Mouse (Mus musculus) olfactory bulb, adult 2 months (tissue): Measurements from ENCODE around the gene Aox3. TPM values are rescaled to one million over a fixed set of nuclear protein-coding genes. Genes with fewer than 3 reads are reported as not detected.

Source experiments
- H3K27ac ChIP-seq: fragments of 200-500 bp; 2 replicates; pipeline ENCODE4 v1.5.1; 2012; ENCODE audit warnings: low read depth, low read length; ENCODE audit not compliant: insufficient read depth
- H3K4me1 ChIP-seq: fragments of 200-500 bp; 2 replicates; pipeline ENCODE4 v1.6.1; 2012; ENCODE audit warnings: low read length; ENCODE audit not compliant: control insufficient read depth, insufficient read depth
- H3K4me3 ChIP-seq: fragments of 200-500 bp; 2 replicates; pipeline ENCODE4 v1.5.1; 2012; ENCODE audit warnings: mild to moderate bottlenecking, low read depth, low read length, moderate library complexity; ENCODE audit not compliant: insufficient read depth
- CTCF ChIP-seq: fragments of 200-500 bp; IDR thresholded peaks from 2 replicates; pipeline ENCODE4 v1.5.1; 2012; ENCODE audit warnings: low read depth, mild to moderate bottlenecking, low read length, moderate library complexity; ENCODE audit not compliant: insufficient read depth
- POLR2A ChIP-seq: fragments of 200-500 bp; IDR thresholded peaks from 2 replicates; pipeline ENCODE4 v1.6.1; 2012; ENCODE audit warnings: mild to moderate bottlenecking, low read depth, low read length, moderate library complexity; ENCODE audit not compliant: insufficient read depth
- WGBS: fragments of 180-500 bp; shearing (Covaris S2); methylation state at CpG from one replicate; pipeline ENCODE4 v1.1.7; 2018; 5-methylcytosine and 5-hydroxymethylcytosine counted together
- polyA plus RNA-seq: library from polyadenylated mRNA; stranded (reverse); fragments of >200 nt; gene quantifications from 2 replicates; pipeline ENCODE4 v1.2.4, GENCODE M21; 2012; ENCODE audit warnings: low replicate concordance; ENCODE audit not compliant: missing spikeins, insufficient read depth, insufficient read length

The Aox3 gene
- polyA plus RNA-seq, 1 experiment: not detected

DNA sequence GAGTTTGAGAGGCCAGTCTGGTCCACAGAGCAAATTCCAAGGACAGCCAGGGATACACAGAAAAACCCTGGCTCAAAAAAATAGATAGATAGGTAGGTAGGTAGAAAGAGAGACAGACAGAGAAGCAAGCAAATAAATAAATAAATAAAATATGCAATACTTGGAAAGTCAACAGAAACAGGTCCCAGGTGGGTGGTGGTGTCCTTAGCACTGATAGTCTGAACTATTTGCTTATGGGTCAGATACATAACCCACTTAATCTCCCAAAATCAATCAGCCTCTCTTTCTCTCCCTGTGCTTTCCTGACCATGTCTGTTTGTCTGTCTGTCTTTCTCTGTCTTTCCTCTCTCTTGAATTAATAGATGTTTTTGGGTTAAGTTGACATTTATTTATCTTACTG, 35.0 kb upstream of the Aox3 start:
- H3K27ac ChIP-seq: no peak overlapping the region
- H3K4me3 ChIP-seq: no peak overlapping the region
- H3K4me1 ChIP-seq: no peaks in the 10 kb centered on the region
- TF ChIP-seq POLR2A (no peak), CTCF (no peak)

DNA sequence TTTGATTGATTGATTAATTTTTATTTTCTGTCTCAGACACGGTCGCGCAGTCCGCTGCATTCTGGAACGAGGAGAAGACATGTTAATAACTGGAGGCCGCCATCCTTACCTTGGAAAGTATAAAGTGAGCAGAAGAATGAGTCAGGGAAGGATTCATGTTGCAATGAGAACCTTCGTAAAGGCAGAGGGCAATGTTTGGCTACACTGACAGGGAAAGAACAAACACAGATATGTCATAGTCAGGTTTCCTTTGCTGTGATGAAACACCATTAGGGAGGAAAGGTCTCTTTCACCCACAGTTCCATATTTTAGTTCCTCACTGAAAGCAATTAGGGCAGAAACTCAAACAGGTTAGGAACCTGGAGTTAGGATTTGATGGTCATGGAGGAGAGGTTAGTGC, 34.5 kb upstream of the Aox3 start:
- no peaks in the 10 kb centered on the region for H3K4me1 ChIP-seq
- no peak for TF ChIP-seq CTCF
- no peak for TF ChIP-seq POLR2A
- 93% methylated on average over 7 of the region's 7 CpGs for WGBS
- H3K27ac ChIP-seq: no peak overlapping the region
- H3K4me3 ChIP-seq: no peak overlapping the region

DNA sequence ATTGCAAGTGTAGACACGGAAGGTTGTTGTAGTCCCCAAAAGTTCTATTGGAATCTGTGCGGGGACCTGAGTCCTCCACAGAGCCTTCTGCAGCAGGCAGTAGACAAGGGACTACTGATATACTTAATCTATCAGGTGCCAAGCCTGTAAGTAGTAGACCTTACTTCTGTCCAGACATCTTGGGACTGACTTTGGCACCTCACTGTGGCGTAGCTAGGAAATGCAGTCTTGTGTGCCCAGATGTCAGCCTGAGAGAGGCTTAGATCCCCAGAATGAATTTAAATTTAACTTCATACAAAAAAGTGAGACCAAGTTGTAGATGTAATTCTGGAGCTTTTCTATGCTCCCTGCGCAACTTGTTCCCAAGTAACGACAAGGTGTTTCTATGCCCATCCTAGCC, 33.2 kb upstream of the Aox3 start:
- WGBS: 95% methylated on average over 5 of the region's 5 CpGs
- no peaks in the 10 kb centered on the region for H3K4me1 ChIP-seq

DNA sequence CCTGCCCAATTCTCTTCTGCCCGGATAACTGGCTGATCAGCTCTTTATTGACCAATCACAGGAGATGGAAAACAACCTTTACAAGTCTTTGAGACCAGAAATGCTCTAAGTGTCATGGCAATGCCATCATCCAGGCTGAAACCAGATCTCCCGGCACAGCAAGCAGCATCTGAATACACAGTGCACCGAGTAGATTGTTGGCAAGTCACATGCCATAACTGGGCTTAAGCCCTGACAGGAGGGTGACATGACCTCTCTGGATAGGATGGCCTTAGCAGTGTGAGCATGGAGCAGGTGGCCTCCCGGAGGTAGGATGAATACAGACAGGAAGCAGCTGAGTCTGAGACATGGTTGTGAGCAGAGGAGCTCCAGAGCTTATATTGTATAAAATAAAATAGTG, 32.5 kb upstream of the Aox3 start:
- H3K4me1 ChIP-seq: no peaks in the 10 kb centered on the region
- no peak for TF ChIP-seq CTCF
- no peak for TF ChIP-seq POLR2A
- 86% methylated on average over 4 of the region's 4 CpGs for WGBS

More for the DNA sequence above, 33.2 kb upstream of the Aox3 start:
- no peak overlapping the region for H3K4me3 ChIP-seq
- TF ChIP-seq POLR2A: no peak
- no peak for TF ChIP-seq CTCF
- no peak overlapping the region for H3K27ac ChIP-seq

DNA sequence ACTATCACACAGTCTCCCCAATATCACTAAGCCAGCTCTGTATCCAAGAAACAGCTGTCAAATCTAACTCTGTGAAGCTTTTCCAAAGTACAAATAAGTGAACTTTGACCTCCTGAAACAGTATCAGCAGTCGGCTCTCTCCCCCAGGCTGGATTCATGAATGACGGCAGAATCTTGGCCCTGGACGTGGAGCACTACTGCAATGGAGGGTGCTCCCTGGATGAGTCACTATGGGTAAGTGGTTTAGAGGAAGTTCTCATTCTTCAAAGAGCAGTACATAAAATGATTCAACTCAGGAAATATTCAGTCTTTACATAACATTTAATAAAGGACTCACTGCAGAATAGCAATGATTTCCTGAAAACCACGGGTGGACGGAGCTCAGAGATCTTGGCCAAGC, 31.6 kb upstream of the Aox3 start:
- Histone ChIP-seq H3K4me3 (no peak overlapping the region), H3K27ac (no peak overlapping the region), H3K4me1 (no peaks in the 10 kb centered on the region)
- 80% methylated on average over 5 of the region's 5 CpGs for WGBS
- TF ChIP-seq CTCF (no peak), POLR2A (no peak)

More for the DNA sequence above, 32.5 kb upstream of the Aox3 start:
- Histone ChIP-seq H3K4me3 (no peak overlapping the region), H3K27ac (no peak overlapping the region)

DNA sequence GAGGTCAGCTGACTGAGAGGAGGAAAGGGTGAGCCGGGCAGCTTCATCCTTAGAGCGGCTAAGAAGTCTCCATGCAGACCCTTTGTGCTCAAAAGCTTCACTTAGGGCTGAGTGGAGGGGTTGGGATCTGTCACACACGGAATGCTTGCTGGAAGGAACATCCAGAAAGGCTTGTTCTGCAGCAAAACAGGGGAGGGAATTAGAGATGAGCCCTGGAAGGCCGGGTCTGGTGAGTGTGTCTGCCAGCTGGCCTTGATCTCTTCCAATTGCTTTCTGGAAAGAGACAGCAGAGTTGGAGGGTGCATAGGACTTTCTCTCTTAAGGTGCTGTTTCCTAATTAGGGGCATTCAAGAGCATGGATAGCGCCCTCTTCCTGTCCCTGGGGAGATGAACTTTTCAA, 23.6 kb upstream of the Aox3 start:
- no peak overlapping the region for H3K27ac ChIP-seq
- TF ChIP-seq CTCF (no peak), POLR2A (no peak)
- H3K4me1 ChIP-seq: peaks cover 4% of the 10 kb centered on the region; the same call in 1 of the 2 replicates
- H3K4me3 ChIP-seq: no peak overlapping the region
- WGBS: 57% methylated on average over 5 of the region's 5 CpGs

DNA sequence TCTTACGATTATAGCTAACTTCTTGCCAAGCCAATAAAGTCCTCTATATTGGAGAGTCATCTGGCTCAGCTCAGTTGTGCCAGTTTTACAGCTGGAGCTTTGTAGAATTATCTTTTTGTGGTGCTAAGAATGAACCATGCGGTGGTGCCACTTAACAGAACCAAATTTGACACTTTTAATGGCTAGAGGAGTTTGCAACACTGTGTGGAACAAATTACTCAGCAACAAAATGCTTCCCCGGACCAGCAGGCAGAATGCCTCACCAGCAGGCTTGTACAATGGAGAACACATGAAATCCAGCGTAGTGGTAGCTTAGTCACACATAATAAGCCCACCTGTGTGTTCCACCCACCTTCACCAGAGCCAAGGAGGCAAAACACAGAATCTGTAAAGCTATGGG, 22.7 kb upstream of the Aox3 start:
- no peak overlapping the region for H3K4me3 ChIP-seq
- H3K4me1 ChIP-seq: peaks cover 4% of the 10 kb centered on the region; the same call in 1 of the 2 replicates
- WGBS: 39% methylated on average over 4 of the region's 4 CpGs
- TF ChIP-seq CTCF (no peak), POLR2A (no peak)
- no peak overlapping the region for H3K27ac ChIP-seq

DNA sequence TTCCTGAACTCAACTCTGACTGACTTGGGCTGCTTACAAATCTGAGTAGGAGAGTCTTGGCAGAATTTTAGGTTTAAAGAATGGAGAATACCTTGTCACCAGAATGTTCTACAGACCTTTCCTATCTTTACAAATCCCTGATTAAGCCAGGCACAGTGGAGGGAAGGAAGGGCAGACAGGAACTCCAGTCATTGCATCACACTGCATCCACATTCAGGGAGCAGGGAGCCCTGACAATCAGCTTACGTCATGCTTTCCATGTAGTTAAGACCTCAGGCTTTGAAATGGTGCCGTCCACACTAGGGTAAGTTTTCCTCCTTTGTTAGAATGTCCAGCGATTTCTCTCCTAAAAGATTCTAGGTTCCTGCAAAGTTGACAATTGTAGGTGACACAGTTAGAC, 21.7 kb upstream of the Aox3 start:
- Histone ChIP-seq H3K27ac (no peak overlapping the region), H3K4me3 (no peak overlapping the region), H3K4me1 (peaks cover 4% of the 10 kb centered on the region; the same call in 1 of the 2 replicates)
- TF ChIP-seq CTCF: no peak
- WGBS: 80% methylated on average over 3 of the region's 3 CpGs

DNA sequence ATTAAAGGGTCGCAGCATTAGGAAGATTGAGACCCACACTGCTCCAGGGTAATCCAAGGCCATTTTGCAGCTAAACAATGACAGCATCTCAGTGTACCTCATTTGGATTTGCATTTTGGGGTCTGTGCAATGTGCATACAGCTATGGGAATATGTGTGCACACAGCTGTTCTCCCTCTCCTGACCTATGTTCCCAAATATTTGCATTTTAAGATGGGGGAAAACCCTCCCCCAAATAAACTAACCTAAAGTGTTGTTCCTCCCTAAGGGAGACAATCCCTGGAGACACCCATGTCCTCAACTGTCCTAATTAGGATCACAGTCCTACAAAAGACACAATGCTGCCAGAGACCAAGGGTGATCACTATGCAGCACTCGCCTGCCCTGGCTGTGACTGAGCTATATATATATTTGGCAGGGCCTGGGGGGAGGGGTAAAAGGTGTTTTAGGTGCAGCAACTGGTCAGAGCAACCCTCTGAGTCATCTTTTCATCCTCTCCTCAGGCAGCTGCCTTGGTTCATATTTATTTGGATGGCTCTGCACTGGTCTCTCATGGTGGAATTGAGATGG, 20.9 kb upstream of the Aox3 start:
- Histone ChIP-seq H3K4me3 (no peak overlapping the region), H3K27ac (no peak overlapping the region), H3K4me1 (peaks cover 4% of the 10 kb centered on the region; the same call in 1 of the 2 replicates)
- no peak for TF ChIP-seq CTCF
- TF ChIP-seq POLR2A: no peak
- 84% methylated on average over 2 of the region's 2 CpGs for WGBS

DNA sequence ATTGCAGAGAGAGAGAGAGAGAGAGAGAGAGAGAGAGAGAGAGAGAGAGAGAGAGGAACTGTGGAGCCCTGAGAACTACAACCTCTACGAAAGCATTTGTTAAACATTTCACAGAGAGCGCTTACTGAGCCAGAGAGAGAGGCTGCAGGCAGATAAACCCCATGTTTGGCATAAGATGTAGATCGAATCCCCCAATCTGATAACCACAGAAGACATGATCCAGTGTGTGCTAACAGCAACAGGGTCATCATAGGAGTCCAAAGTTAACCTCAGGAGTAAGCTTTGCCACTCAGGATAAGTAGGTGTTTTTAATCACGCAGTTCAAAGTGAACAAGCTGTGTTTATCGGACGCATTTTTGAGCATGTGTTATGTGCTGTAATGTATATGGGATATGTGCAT, 15.6 kb upstream of the Aox3 start:
- WGBS: 95% methylated on average over 6 of the region's 6 CpGs
- H3K4me1 ChIP-seq: no peaks in the 10 kb centered on the region
- no peak overlapping the region for H3K27ac ChIP-seq
- TF ChIP-seq POLR2A (no peak), CTCF (no peak)
- no peak overlapping the region for H3K4me3 ChIP-seq
